Mouse (Mus musculus) common myeloid progenitor, adult 5-6 weeks (primary cell): Measurements from ENCODE around the gene Ghrl. TPM values are rescaled to one million over a fixed set of nuclear protein-coding genes. Genes with fewer than 3 reads are reported as not detected.
"Not testable (repeated sequence)": the region's sequence is repeated elsewhere in the genome, so short reads cannot be mapped to it uniquely, and the experiment has no call there.

Experiments used
- ATAC-seq: replicated peaks from 2 replicates; pipeline ENCODE4 v1.8.0; 2016; ENCODE audit warnings: low read depth, mild to moderate bottlenecking, moderate TSS enrichment, inconsistent platforms; ENCODE audit not compliant: poor library complexity, severe bottlenecking
- total RNA-seq: library from RNA; stranded (forward); fragments of 200-1000, 187-1606 nt; gene quantifications from 2 replicates; pipeline ENCODE4 v1.2.3, GENCODE M21; 2017

The Ghrl gene
- not detected in 2 replicates for total RNA-seq

GRCm38 (mm10) chr6:113719878-113720277 lies at the start of gene Ghrl:
Gene Ghrl (minus strand): TSS chr6:113719880.
- ATAC-seq: no peak

- no peak for ATAC-seq
Observed at GRCm38 (mm10) chr6:113768804-113769203, 49.1 kb upstream of the Ghrl start.

- peak; percentile 78 for ATAC-seq
Observed at GRCm38 (mm10) chr6:113761644-113762043, 42.0 kb upstream of the Ghrl start.

GRCm38 (mm10) chr6:113749119-113749685 lies 29.5 kb upstream of the Ghrl start:
- ATAC-seq: peak; percentile 42

GRCm38 (mm10) chr6:113748351-113748750 lies 28.7 kb upstream of the Ghrl start:
- ATAC-seq: no peak

GRCm38 (mm10) chr6:113747284-113747683 lies 27.6 kb upstream of the Ghrl start:
- ATAC-seq: no peak

GRCm38 (mm10) chr6:113745117-113745516 lies 25.4 kb upstream of the Ghrl start:
- ATAC-seq: no peak

- ATAC-seq: no peak
Observed at GRCm38 (mm10) chr6:113743111-113743510, 23.4 kb upstream of the Ghrl start.

GRCm38 (mm10) chr6:113742321-113742720 lies 22.6 kb upstream of the Ghrl start:
- no peak for ATAC-seq

- ATAC-seq: no peak
Observed at GRCm38 (mm10) chr6:113741425-113741824, 21.7 kb upstream of the Ghrl start.

GRCm38 (mm10) chr6:113740236-113741217 lies 20.8 kb upstream of the Ghrl start, which contains the start of gene Sec13:
Gene Sec13 (minus strand): TSS chr6:113740743.
- peak; percentile 93 for ATAC-seq

GRCm38 (mm10) chr6:113737318-113738046 lies 17.8 kb upstream of the Ghrl start:
- ATAC-seq: no peak

GRCm38 (mm10) chr6:113731296-113731695 lies 11.6 kb upstream of the Ghrl start:
- ATAC-seq: no peak

GRCm38 (mm10) chr6:113728181-113728580 lies 8.5 kb upstream of the Ghrl start:
- no peak for ATAC-seq

GRCm38 (mm10) chr6:113721061-113721460 lies 1.4 kb upstream of the Ghrl start:
- ATAC-seq: no peak

GRCm38 (mm10) chr6:113717541-113717940 lies 2.1 kb downstream of the Ghrl start:
- no peak for ATAC-seq

GRCm38 (mm10) chr6:113714797-113715196 lies 4.9 kb downstream of the Ghrl start:
- ATAC-seq: no peak

- ATAC-seq: peak; percentile 76
Observed at GRCm38 (mm10) chr6:113714276-113714675, 5.4 kb downstream of the Ghrl start.

- not testable (repeated sequence) for ATAC-seq
Observed at GRCm38 (mm10) chr6:113713389-113713788, 6.3 kb downstream of the Ghrl start.

GRCm38 (mm10) chr6:113712718-113713117 lies 7.0 kb downstream of the Ghrl start:
- no peak for ATAC-seq
